Mouse (Mus musculus): ENCODE data around the gene Zfp870.

Zfp870 gene

DNA sequence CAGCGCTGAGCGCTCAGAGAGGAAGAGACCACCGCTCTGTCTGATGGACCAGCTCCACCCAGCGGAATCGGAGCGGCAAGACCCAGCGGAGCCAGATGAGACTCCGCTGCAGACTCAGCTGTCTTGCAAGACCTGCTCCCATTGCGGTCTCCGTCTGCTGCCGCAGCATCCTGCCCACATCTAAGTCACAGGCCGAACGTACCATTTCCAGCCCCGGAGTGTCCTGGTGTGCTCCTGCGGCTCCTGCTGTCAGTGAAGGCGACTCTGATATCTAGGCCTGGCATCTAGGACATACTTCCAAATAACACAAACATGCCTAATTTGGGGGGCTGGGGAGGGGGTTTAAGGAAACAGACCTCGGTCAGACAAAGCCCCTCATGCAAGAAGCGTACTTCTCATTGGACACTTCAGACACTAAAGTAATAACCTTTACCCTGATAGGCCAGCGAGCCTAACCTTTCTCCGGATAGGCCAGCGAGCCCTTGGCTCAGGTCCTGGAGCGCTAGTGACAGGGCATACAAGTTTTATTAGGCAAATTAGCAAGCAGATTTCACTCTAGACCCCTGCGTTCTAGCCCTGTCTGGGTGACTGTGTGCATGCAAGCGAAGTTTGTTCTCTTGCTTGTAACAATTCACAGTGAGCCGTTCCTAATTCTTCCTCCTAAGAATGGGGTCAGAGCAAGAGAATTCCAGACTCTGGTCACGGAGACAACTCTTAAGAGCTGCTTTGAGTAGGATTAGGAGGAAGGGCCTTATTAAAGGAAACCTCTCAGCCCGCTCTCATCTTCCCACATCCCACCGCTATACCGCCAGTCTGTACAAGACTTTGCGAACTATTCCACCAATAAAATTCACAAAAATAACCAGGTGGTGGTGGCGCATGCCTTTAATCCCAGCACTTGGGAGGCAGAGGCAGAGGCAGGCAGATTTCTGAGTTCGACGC, at the start of gene Zfp870:
Zfp870 (minus strand) TSS at position 404 of the 942 bp plus-strand sequence.
- peak; percentile 79 for DNase-seq (ENCODE audit: low read depth)

DNA sequence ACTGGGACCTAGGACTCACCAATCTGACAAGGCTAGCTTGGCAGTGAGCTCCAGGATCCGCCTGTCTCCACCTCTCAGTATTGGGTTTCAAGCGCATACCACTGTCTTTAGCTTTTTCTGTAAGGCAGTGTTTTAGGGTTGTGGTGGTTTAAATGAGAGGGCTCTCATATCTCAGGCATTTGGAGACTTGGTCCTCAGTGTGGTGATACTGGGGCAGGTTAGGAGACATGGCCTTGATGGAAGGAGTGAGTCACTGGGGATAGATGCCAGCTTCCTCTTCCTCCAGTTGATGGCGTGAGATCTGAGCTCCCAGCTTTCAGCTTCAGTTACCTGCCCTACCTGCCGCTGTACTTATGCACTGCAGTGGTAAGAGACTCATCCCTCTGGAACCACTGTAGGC, 48.4 kb upstream of the Zfp870 start:
- DNase-seq (ENCODE audit: low read depth) = no peak

DNA sequence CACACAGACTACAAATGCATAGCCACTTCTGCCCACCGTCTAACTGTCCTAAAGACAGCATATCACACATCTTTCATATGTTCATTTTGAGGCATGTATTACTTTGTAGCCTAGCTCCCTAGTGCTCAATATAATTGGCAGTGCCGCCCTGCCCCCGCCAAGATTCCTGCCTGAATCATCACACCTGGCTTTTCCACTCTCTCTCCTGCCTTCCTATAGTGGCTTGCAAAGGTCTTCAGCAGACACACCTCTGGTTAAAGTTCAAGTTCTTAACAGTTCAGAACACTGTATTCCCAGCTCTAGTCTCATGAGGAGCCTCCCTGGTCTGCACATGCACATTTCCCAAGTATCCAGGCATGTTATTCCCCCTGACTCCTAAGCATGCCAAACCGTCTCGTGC, 36.4 kb upstream of the Zfp870 start:
- no peak for DNase-seq (ENCODE audit: low read depth)

DNA sequence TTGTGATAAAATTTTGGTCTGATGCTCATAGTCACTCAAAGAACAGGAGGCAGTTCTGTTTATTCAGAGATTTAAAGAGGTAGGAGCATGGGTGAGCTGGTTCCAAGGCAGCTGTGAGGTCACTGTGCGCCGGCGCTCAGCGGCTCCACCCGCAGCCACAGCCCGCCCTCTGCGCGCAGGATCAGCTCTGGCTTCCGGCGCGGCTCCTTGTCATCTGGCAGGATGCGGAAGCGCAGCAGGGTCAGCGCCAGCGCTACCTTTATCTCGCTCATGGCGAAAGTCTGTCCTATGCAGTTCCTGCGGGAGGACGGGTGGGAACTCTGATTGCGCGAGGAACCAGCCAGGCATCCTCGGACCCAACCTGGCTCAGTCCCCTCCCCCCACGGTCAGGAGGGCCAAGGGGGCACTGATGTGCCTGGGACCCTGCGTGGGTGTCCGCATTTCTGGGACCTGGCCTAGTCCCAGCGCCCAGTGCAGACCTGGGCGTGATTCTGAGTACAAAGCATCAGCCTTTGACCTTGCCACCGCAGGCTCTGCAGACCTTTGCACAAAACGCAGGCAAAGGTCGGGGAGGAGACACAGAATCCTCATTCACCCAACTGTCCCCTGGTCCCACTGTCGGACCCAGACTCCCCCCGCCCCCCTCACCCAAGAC, 33.3 kb upstream of the Zfp870 start:
- DNase-seq (ENCODE audit: low read depth) = peak; percentile 86

DNA sequence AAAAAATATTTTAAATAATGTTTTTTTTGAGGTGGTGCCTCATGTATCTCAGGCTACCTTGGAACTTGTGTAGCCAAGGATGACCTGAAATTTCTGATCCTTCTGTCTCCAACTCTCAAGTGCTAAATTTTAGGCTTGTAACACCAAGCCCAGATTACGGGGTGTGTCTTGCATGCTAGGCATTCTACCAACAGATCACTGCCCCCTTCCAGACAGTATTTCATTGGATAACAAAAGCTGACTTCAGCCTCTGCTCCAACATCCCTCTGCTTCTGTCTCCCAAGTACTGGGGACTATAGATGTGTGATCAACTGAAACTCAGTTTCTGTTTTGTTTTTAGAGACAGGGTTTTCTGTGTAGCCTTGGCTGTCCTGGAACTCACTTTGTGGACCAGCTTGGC, 32.2 kb upstream of the Zfp870 start:
- no peak for DNase-seq (ENCODE audit: low read depth)

DNA sequence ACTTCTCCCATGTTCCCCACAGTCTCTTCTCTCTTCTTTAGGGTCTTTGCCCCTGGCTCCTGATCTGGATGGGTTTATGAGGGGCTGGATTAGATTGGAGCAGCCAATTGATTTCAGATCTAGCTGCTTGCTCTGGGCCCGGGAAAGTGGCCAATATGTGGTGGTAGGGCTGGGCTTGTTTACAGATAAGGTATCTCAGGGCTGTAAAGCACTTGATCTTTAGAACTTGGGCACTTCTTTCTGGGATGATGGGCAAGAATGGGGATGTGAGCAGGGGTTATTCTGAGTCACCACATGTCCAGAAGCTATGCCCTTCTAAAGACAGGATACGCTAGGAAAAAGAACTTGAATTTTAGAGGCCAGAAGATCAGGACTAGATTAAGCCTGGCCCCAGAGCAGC, 27.7 kb upstream of the Zfp870 start:
- DNase-seq (ENCODE audit: low read depth) = no peak

DNA sequence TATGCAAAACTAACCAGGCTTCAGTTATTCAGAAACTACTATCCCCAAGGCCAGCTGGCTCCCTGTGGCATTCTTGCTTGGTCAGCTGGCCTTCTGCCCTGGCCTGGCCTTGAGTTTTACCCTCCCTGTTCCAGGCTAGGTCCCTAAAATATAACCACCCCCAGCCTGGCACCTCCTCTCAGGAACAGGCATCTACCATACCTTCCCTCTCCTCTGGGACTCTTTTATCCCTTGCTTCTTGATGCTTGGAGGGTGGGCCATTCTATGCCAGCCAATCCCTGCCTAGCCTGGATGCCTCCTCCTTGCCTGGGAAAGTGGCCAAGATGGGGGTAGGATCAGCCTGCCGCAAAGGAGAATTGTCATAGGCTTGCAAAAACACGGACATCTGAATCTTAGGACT, 25.7 kb upstream of the Zfp870 start, which contains the start of gene Cyp4f14:
Cyp4f14 (minus strand) TSS at position 212 of the 400 bp plus-strand sequence.
- DNase-seq (ENCODE audit: low read depth) = no peak

DNA sequence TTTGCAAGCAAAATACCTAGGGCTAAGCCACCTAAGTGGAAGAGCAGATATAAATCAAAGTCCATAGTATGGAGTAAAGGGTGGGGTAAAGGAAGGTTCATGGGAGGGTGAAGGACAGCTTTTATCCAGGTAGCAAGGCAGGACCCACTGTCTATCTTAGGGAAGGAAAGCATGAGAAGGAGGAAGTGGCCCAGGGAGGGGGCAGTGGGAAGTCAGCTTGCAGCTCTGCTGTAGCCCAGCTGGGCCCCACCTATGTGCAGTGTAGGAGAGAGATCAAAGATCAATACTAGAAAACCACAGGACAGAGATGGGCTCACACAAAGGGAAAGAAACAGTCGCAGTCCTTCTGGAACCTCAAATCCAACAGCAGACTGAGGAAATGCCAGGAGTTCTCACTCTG, 24.6 kb upstream of the Zfp870 start:
- no peak for DNase-seq (ENCODE audit: low read depth)

DNA sequence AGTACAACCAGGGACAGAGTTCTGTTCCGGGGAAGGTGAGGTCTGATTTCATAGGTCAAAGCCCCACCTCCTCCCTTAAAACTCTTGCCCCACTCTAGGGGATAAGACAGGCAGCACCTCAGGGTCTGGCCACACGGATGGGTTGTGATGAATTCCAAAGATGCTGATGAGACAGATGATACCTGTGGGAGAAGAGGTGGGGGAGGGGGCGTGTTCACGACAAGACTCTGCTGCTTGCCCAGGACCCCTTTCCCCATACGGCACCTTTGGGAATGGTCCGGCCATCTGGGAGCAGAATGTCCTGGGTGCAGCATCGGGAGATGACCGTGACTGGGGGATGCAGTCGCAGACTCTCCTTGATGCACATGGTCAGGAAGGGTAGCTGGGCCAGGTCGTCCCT, 14.7 kb upstream of the Zfp870 start:
- DNase-seq (ENCODE audit: low read depth) = no peak

DNA sequence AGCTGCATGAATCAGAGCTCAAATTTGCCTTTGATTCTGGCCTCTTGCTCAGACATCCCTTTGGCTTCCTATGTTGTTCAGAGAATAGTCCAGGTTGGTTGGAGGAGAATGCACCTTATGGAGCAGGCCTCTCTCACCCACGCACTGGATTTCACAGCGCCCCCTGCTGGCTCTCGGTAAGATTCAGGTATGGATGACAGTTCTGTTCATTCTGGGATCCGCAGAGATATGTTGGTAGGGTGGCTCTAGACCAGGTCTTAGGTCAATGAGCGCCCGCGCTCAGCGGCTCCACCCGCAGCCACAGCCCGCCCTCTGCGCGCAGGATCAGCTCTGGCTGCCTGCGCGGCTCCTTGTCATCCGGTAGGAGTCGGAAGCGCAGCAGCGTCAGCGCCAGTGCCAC, 13.8 kb upstream of the Zfp870 start:
- peak; percentile 74 for DNase-seq (ENCODE audit: low read depth)

DNA sequence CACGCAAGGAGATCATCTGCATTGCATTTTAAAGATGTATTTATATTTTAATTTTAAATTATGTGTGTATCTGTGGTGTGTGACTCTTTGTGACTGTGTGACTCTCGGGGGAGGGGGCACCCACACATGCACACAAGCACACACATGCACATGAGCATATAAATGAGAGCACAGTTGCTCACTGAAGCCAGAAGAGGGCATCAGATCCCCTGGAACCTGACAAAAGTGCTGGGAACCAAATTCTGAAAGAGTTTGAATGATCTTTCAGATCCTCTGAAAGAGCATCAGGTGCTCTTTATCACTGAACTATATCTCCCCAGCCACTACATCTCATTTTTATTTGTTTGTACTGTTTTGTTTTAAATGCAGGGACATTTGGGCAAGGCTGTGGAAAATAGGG, 13.0 kb upstream of the Zfp870 start:
- peak; percentile 45 for DNase-seq (ENCODE audit: low read depth)

DNA sequence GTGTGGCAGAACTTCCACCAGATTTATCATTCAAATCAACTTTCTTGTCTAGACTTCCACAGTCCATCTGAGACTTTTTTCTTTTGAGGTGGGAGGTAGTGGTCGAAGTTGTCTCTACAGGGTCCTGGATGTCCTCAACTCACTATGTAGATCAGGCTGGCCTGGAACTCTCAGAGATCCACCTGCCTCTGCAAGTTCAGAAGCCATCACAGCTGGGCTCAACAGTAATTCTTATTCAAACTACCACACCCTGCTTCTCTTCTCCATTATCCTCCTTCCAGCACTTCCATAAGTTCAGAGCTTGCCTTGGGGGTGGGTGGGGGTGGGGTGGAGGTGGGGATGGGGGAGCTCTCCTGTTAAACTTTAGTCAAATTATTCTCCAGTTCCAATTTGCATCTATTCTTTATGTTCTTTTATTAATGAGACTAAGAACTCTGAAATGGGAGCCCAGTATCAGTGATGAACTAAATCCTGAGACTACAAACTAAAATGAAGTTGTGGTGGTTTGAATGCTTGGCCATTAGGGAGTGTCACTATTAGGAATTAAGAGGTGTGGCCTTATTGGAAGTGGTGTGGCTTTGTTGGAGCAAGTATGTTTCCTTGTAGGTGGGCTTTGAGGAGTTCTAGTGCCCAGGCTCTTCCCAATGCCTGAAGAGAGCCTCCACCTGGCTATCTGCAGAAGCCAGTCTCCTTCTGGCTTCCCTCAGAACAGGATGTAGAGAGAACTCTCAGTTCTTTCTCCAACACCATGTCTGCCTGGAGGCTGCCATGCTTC, 10.5 kb upstream of the Zfp870 start:
- no peak for DNase-seq (ENCODE audit: low read depth)

DNA sequence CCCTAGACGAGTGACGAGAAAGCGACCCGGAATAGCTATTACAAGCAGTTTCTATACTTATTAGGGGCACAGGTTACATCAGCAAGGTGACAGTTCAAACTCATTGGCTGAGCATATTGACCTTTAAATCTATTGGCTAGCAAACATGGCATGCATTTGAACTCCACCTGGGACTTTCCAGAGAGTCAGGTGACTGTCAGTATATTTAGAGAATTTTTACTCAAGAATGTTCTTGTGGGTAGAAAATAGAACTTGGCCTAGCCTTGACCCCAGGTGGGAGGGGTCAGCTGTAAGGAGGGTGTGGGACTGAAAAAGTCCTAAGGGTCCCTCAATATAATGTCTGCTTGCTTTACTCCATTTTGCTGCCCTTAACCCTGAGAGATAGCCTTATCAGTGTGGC, 4.0 kb upstream of the Zfp870 start:
- DNase-seq (ENCODE audit: low read depth) = no peak

DNA sequence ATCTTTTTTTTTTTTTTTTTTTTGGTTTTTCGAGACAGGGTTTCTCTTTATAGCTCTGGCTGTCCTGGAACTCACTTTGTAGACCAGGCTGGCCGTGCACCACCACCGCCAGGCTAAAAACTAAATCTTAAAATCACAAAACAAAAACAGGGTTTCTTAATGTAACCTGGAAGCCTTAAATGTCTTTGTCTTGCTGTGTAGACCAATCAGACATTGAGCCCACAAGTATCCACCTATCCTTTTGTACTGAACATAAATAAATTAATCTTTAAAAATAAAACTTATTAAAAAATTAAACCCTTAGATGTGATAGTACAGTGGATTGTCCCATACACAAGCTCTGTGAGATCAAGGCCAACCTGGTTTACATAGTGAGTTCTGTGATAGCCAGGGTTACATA, 2.5 kb upstream of the Zfp870 start:
- no peak for DNase-seq (ENCODE audit: low read depth)

DNA sequence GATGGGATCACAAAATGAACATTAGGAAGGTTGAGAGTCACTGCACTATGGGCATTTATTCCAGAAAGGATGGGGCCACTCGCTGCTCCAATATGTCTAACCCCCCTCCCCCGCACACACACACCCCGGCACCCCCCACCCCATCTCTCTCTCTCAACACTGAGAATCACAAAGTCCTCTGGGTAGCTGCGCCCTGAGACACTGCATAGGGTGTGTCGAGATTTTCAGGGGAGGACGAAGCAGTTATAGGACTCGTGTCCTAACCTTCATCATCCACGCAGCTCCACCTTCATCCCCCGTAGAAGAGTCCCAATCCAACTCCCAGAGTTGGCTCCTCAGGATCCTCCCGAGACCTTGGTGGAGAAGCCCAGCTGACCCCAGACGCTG, 597 bp downstream of the Zfp870 start:
- DNase-seq (ENCODE audit: low read depth) = no peak

DNA sequence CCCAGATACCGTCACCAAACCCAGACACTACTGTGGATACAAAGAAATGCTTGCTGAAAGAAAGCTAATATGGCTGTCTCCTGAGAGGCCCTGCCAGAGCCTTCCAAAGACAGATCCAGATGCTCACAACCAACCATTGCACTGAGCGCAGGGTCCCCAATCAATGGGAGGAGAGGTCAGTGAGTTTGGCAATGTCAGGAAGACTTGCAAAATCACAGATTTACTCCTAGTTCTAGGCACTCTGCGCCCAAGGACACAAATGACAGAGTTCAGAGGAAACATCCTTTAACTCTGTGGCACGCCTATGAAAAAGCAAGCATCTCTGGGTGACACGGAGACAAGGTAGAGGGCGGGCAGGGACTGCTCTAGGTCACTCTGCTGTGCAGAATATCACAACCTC, 1.8 kb downstream of the Zfp870 start:
- no peak for DNase-seq (ENCODE audit: low read depth)

DNA sequence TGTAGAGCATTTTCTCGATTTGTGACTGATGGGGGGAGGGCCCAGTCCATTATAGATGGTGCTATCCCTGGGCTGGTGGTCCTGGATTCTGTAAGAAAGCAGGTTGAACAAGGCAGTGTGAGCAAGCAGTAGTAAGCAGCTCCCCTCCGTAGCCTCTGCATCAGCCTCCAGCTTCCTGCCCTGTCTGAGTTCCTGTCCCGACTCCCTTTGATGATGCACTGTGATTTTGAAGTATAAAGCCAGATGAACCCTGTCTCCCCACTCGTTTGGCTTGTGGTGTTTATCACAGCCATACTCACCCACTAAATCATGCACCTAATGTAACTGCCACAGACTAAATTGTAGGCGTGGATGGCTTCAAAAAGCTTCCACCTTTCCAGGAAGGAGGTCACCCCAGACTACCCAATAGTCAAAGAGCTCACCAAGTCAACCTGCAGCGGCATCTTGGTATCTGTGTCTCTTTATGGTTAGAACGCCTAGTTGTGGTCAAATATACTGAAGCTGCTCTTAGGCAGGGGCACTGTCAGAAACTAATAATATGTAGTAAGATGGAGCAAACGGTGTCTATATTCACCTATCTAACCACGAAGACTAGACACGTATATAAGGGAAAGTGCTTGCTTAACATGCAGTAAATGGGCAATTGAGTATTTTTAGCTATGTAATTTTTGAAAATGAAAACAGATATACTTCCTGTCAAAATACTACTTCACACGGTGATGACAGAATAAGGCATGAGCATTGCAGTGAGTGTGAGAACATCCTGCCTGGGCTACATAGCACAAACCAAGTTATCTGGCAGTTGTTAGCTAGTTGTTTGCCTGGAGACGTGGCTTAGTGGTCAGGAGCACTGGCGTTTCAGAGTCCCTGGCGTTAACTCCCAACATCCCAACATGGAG, 10.9 kb downstream of the Zfp870 start:
- DNase-seq (ENCODE audit: low read depth) = peak; percentile 71

DNA sequence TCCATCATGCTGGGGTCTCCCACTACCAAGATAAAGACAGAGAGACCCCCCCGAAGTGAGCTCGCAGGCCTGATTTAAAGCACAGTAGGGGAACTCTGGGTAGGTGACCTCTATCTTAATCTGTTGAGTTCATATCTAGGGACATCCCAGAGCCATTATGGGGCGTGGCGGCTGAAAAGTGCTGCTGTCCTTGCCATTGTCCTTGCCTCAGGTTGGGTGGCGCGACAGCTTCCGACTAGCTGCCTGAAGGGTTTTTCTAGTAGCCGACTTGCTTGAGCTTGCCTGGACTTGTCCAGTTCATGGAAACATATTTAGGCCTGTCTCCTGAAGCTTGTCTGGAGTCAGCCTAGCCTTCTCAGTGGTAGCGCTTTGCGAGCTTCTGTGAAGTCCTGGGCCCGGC, 12.7 kb downstream of the Zfp870 start:
- DNase-seq (ENCODE audit: low read depth) = no peak

DNA sequence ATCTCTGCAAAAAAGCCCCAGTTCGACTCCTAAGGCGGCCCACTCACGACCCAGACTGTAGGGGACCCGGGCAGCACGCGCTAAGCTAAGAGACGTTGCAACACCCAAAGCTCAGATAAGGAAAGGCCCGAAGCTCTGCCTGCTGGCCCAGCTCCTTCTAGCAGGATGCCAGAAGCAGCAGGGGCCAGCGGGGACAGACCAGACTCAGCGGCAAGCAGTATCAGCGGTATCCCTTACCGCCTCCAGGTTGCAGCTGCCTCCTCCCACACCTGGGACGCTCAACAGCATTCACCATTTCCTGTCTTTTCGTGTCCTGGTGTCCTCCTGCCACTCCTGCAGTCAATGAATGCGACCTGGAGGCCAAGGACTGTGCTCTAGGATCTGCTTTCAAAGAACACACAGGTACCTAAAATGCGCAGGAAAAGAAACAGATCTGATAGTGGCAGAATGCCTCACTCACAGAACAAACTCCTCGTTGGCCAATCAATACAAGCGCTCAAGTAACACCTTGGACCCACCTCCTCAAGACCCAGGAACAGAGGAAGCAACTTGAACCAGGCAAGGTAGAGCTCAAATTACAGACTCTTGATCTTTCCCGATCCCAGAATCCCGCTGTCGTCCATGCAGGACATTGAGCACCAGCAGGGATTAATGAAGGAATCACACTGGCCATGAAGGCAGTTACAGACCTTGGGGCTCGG, 13.8 kb downstream of the Zfp870 start:
- DNase-seq (ENCODE audit: low read depth) = no peak

DNA sequence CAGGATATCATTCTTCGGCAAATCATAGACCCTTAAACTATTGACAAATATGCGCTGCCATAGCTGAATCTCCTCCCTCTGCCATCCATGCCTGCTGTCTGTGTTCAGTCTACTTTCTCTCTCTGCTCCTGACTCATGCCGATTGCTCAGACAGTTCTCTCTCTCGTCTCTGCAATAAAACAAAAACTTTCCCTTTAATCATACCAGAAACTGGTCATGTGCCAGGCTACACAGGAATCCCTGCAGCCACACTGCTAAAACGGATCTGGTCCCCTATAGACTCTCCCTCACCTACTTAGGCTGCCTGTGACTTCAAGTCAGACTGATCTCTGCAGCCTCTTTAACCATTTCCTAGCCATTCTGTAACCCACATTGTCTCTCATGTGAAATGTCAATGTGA, 18.7 kb downstream of the Zfp870 start:
- DNase-seq (ENCODE audit: low read depth) = no peak

DNA sequence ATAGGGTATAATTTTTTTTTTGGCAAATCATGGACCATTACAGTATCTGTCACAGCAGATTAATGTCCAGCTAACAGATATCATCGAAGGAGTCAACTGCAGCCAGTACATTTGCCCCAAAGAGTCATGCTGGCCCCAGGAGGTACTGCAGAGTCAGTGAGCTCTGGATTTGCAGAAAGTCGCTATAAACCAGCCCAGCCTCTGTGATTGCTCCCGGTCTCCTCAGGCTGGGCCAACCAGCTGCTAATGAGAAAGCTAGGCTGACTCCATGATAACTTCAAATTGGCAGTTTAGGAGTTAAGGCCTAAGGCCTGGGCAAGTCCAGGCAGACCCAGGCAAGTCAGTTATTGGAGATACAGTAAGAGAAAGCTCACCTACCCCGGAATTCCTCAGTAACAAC, 19.4 kb downstream of the Zfp870 start:
- DNase-seq (ENCODE audit: low read depth) = no peak

Data from naive thymus-derived CD4-positive, alpha-beta T cell, adult 2 months (primary cell).